Mouse (Mus musculus): ENCODE measurements around the gene Tnpo1. TPM values are rescaled to one million over a fixed set of nuclear protein-coding genes. Genes with fewer than 3 reads are reported as not detected.

Tnpo1 gene
- polyA plus RNA-seq, 1 experiment from 2014 or later, result 63.5 TPM

DNA sequence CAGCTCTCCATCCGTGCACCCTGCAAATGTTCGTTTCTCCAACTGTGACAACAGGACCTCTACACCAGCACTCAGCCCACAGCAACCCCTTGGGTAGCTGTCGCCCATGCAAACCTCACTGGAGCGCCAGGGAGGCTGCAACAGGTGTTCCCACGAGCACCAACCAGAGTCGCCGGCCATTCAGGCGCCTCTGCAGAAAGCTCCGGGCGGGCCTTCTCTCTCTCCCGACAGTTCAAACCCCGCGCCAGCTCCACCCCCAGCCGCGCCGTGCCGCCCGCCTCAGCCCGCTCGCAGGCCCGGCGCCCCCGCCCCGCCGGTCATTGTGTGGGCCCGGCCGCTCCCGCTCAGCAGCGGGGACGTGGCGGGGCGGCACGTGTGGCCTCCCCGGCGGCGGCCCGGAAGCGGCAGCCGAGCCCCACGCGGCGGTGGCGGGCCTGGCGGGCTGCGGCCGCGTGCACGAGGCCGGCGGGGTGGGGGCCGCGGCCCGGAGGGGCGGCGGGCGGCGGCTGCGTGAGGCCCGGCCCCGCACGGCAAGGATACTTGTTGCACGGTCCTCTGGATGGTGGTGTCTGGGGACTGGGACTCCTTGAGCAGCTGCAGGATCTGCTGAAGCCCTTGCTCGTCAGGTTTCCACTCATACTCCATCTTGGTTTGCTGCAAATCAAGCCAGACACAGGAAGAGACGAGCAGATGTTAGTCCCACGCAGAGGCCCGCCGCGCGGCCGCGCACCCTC, 35.9 kb downstream of the Tnpo1 start:
- peak overlapping the region; percentile 82 for H3K9ac ChIP-seq (replicated peaks; ENCODE audit: low read length)
- H3K4me3 ChIP-seq (replicated peaks; ENCODE audit: low read depth, low read length), result peak overlapping the region; percentile 78
- WGBS, result under 1% methylated on average over 69 of the region's 71 CpGs
- peak overlapping the region; percentile 92 for H3K4me2 ChIP-seq (ENCODE audit: low read length)
- H3K4me1 ChIP-seq (ENCODE audit: control insufficient read depth, insufficient read depth, low read length), result peaks cover 27% of the 10 kb centered on the region
- peak overlapping the region; percentile 89 for H3K27ac ChIP-seq (replicated peaks; ENCODE audit: low read depth, low read length)
- H3K27me3 ChIP-seq (ENCODE audit: control insufficient read depth, insufficient read depth, low read length), result no peaks in the 10 kb centered on the region
- H3K9me3 ChIP-seq (ENCODE audit: control insufficient read depth, low read length), result no peaks in the 10 kb centered on the region
- peak; percentile 70 for ATAC-seq (ENCODE audit: low FRiP score, low TSS enrichment)
- DNase-seq, result peak; percentile 69
- peaks cover 29% of the 10 kb centered on the region for H3K36me3 ChIP-seq (ENCODE audit: control insufficient read depth, insufficient read depth, low read length)

DNA sequence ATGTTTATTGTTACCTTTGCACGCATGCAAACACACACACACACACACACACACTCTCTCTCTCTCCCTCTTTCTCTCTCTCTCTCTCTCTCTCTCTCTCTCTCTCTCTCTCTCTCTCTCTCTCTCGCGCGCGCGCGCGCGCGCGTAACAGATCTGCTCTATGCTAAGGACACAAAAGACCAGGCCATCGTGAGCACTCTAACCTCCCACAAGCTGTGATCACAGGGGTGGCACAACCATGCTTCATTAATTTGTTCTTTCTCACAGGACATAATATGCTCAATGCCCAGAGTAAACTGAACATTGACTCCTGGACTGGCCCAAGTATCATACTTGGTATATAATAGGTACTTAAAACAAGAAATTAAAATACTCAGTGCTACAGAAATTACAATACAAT, 37.0 kb downstream of the Tnpo1 start:
- ATAC-seq (ENCODE audit: low FRiP score, low TSS enrichment) (no peak), DNase-seq (peak; percentile 31)
- H3K27ac ChIP-seq (replicated peaks; ENCODE audit: low read depth, low read length), result no peak overlapping the region
- peaks cover 40% of the 10 kb centered on the region for H3K36me3 ChIP-seq (ENCODE audit: control insufficient read depth, insufficient read depth, low read length)
- no peak overlapping the region for H3K4me3 ChIP-seq (replicated peaks; ENCODE audit: low read depth, low read length)
- no peaks in the 10 kb centered on the region for H3K9me3 ChIP-seq (ENCODE audit: control insufficient read depth, low read length)
- peaks cover 23% of the 10 kb centered on the region for H3K4me1 ChIP-seq (ENCODE audit: control insufficient read depth, insufficient read depth, low read length)
- H3K9ac ChIP-seq (replicated peaks; ENCODE audit: low read length), result no peak overlapping the region
- H3K27me3 ChIP-seq (ENCODE audit: control insufficient read depth, insufficient read depth, low read length), result no peaks in the 10 kb centered on the region
- 31% methylated on average over 11 of the region's 12 CpGs for WGBS
- peak overlapping the region; percentile 24; the same call in 1 of the 2 replicates for H3K4me2 ChIP-seq (ENCODE audit: low read length)

DNA sequence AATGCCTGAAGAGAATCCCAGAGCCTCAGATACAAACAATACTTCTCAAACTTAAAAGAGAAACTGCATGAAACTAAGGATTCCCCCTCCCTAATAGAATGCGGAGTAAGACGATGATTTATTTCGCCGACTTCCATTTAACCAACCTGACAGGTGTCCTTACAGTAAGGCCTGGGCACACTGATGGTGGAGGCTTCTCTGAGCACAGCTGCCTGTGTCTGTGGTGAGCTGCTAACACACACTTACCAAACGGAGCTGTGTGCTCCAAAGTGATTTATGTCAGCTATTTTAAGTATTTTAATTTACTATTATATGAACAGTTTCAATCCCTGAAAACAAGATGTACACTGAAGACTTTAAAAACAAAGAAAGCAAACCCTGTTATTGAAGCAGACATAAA, 42.4 kb downstream of the Tnpo1 start:
- 94% methylated on average over 5 of the region's 5 CpGs for WGBS
- no peak overlapping the region for H3K9ac ChIP-seq (replicated peaks; ENCODE audit: low read length)
- no peak overlapping the region for H3K4me3 ChIP-seq (replicated peaks; ENCODE audit: low read depth, low read length)
- H3K9me3 ChIP-seq (ENCODE audit: control insufficient read depth, low read length), result no peaks in the 10 kb centered on the region
- no peak overlapping the region for H3K27ac ChIP-seq (replicated peaks; ENCODE audit: low read depth, low read length)
- no peak for DNase-seq
- no peak for ATAC-seq (ENCODE audit: low FRiP score, low TSS enrichment)
- no peaks in the 10 kb centered on the region for H3K4me1 ChIP-seq (ENCODE audit: control insufficient read depth, insufficient read depth, low read length)
- no peak overlapping the region for H3K4me2 ChIP-seq (ENCODE audit: low read length)
- no peaks in the 10 kb centered on the region for H3K27me3 ChIP-seq (ENCODE audit: control insufficient read depth, insufficient read depth, low read length)
- H3K36me3 ChIP-seq (ENCODE audit: control insufficient read depth, insufficient read depth, low read length), result peaks cover 72% of the 10 kb centered on the region

DNA sequence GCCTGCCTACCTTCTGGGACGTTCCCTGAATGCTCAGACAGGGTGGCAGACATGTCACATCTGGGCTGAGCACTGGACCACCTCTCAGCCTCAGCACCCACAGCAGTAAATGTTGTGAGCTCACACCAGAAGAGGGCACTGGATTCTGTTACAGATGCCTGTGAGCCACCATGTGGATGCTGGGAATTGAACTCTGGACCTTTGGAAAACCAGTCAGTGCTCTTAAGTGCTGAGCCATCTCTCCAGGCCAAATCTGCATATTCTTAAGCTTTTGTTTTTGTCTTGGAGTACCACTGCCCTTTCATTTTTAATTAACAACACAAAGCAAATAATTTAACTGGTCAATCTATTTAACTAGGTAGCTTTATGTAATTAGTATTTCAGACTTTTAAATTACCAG, 44.2 kb downstream of the Tnpo1 start:
- Histone ChIP-seq H3K36me3 (ENCODE audit: control insufficient read depth, insufficient read depth, low read length) (peaks cover 75% of the 10 kb centered on the region), H3K4me1 (ENCODE audit: control insufficient read depth, insufficient read depth, low read length) (no peaks in the 10 kb centered on the region), H3K9me3 (ENCODE audit: control insufficient read depth, low read length) (no peaks in the 10 kb centered on the region), H3K4me2 (ENCODE audit: low read length) (no peak overlapping the region), H3K4me3 (replicated peaks; ENCODE audit: low read depth, low read length) (no peak overlapping the region), H3K27ac (replicated peaks; ENCODE audit: low read depth, low read length) (no peak overlapping the region), H3K27me3 (ENCODE audit: control insufficient read depth, insufficient read depth, low read length) (no peaks in the 10 kb centered on the region), H3K9ac (replicated peaks; ENCODE audit: low read length) (no peak overlapping the region)
- ATAC-seq (ENCODE audit: low FRiP score, low TSS enrichment) (no peak), DNase-seq (no peak)
- 88% methylated on average over 1 of the region's 1 CpGs for WGBS

DNA sequence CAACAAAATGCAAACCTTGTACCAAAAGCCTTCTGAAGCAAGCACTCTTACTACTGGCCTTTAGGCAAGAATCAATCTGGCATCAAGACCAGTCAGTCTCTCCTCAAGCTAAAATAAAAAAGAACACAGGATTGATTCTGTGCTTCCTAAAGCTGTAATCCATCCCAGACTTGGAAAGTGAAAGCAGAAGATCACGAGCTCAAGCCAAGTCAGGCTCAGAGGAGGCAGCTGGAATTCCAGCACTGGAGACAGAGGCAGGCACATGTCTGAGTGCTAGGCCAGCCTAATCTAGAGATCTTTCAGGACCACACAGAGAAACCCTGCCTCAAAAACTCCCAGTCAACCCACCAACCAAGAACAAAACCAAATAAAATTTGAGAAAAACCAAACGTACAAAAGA, 45.8 kb downstream of the Tnpo1 start:
- H3K36me3 ChIP-seq (ENCODE audit: control insufficient read depth, insufficient read depth, low read length), result peaks cover 65% of the 10 kb centered on the region
- H3K4me2 ChIP-seq (ENCODE audit: low read length), result no peak overlapping the region
- no peaks in the 10 kb centered on the region for H3K9me3 ChIP-seq (ENCODE audit: control insufficient read depth, low read length)
- WGBS, result 72% methylated on average over 2 of the region's 2 CpGs
- DNase-seq (no peak), ATAC-seq (ENCODE audit: low FRiP score, low TSS enrichment) (no peak)
- no peaks in the 10 kb centered on the region for H3K4me1 ChIP-seq (ENCODE audit: control insufficient read depth, insufficient read depth, low read length)
- no peak overlapping the region for H3K9ac ChIP-seq (replicated peaks; ENCODE audit: low read length)
- no peak overlapping the region for H3K4me3 ChIP-seq (replicated peaks; ENCODE audit: low read depth, low read length)
- no peaks in the 10 kb centered on the region for H3K27me3 ChIP-seq (ENCODE audit: control insufficient read depth, insufficient read depth, low read length)
- no peak overlapping the region for H3K27ac ChIP-seq (replicated peaks; ENCODE audit: low read depth, low read length)

DNA sequence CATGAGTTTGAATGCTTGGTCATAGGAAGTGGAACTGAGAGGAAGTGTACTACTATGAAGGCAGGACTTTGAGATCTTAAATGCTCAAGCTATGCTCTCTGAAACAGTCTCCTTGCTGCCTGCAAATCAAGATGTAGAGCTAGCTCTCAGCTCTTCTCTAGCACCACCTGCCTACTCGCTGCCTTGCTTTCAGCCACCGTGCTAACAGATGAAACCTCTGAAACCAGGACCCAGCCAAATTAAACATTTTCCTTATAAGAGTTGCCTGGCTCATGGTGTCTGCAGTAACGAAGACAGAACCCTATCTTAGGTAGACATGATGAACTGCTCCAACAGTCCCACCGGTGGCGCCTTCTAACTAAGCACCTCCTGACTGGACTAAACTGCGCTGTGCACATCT, 46.8 kb downstream of the Tnpo1 start:
- no peak overlapping the region for H3K4me3 ChIP-seq (replicated peaks; ENCODE audit: low read depth, low read length)
- no peaks in the 10 kb centered on the region for H3K9me3 ChIP-seq (ENCODE audit: control insufficient read depth, low read length)
- H3K27ac ChIP-seq (replicated peaks; ENCODE audit: low read depth, low read length), result no peak overlapping the region
- ATAC-seq (ENCODE audit: low FRiP score, low TSS enrichment) (no peak), DNase-seq (no peak)
- H3K36me3 ChIP-seq (ENCODE audit: control insufficient read depth, insufficient read depth, low read length), result peaks cover 63% of the 10 kb centered on the region
- no peak overlapping the region for H3K4me2 ChIP-seq (ENCODE audit: low read length)
- WGBS, result 97% methylated on average over 6 of the region's 6 CpGs
- no peaks in the 10 kb centered on the region for H3K27me3 ChIP-seq (ENCODE audit: control insufficient read depth, insufficient read depth, low read length)
- H3K4me1 ChIP-seq (ENCODE audit: control insufficient read depth, insufficient read depth, low read length), result no peaks in the 10 kb centered on the region
- no peak overlapping the region for H3K9ac ChIP-seq (replicated peaks; ENCODE audit: low read length)

DNA sequence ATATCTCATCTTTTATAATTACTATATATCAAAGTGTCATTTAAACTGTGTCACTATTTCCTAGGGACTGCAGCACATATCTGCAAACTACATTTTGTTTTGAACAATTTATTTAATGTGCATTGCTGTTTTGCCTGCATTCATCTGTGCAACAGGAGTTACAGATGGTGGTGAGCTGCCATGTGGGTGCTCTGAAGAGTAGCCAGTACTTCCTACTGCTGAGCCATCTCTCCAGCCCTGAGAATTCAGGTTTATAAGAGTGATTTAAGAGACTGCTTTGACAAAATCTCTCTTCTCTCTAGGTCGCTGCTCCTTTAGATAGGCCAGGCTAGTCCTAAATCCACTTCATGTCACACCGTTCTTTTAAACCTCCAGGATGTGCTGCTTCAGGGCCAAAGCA, 49.0 kb downstream of the Tnpo1 start:
- WGBS, result 93% methylated on average over 2 of the region's 2 CpGs
- Histone ChIP-seq H3K4me3 (replicated peaks; ENCODE audit: low read depth, low read length) (no peak overlapping the region), H3K4me2 (ENCODE audit: low read length) (no peak overlapping the region), H3K9ac (replicated peaks; ENCODE audit: low read length) (no peak overlapping the region), H3K4me1 (ENCODE audit: control insufficient read depth, insufficient read depth, low read length) (peaks cover 15% of the 10 kb centered on the region; the same call in 1 of the 2 replicates), H3K36me3 (ENCODE audit: control insufficient read depth, insufficient read depth, low read length) (peaks cover 57% of the 10 kb centered on the region), H3K27ac (replicated peaks; ENCODE audit: low read depth, low read length) (no peak overlapping the region), H3K9me3 (ENCODE audit: control insufficient read depth, low read length) (no peaks in the 10 kb centered on the region), H3K27me3 (ENCODE audit: control insufficient read depth, insufficient read depth, low read length) (no peaks in the 10 kb centered on the region)
- DNase-seq (no peak), ATAC-seq (ENCODE audit: low FRiP score, low TSS enrichment) (no peak)

DNA sequence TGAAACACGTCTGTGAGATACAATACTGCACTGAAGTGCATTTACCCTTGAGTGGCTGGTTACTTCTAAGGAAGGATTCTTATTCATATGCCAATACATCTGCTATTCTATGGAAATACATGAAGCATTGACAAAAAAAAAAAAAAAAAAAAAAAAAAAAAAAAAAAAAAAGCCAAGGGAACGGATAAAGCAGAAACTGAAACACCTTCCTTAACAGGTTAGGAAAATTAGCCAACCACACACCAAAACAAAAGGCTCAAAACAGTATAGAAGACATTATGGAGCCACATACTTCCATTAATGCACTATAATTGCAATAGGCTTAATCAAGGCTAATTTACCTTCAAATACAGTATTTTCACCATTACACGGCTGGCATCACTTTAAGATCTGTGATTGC, 51.5 kb downstream of the Tnpo1 start:
- Histone ChIP-seq H3K4me3 (replicated peaks; ENCODE audit: low read depth, low read length) (no peak overlapping the region), H3K36me3 (ENCODE audit: control insufficient read depth, insufficient read depth, low read length) (peaks cover 68% of the 10 kb centered on the region), H3K9me3 (ENCODE audit: control insufficient read depth, low read length) (no peaks in the 10 kb centered on the region), H3K27ac (replicated peaks; ENCODE audit: low read depth, low read length) (no peak overlapping the region), H3K4me2 (ENCODE audit: low read length) (no peak overlapping the region), H3K4me1 (ENCODE audit: control insufficient read depth, insufficient read depth, low read length) (peaks cover 18% of the 10 kb centered on the region; the same call in 1 of the 2 replicates), H3K9ac (replicated peaks; ENCODE audit: low read length) (no peak overlapping the region), H3K27me3 (ENCODE audit: control insufficient read depth, insufficient read depth, low read length) (no peaks in the 10 kb centered on the region)
- no peak for ATAC-seq (ENCODE audit: low FRiP score, low TSS enrichment)
- 83% methylated on average over 3 of the region's 3 CpGs for WGBS
- no peak for DNase-seq

DNA sequence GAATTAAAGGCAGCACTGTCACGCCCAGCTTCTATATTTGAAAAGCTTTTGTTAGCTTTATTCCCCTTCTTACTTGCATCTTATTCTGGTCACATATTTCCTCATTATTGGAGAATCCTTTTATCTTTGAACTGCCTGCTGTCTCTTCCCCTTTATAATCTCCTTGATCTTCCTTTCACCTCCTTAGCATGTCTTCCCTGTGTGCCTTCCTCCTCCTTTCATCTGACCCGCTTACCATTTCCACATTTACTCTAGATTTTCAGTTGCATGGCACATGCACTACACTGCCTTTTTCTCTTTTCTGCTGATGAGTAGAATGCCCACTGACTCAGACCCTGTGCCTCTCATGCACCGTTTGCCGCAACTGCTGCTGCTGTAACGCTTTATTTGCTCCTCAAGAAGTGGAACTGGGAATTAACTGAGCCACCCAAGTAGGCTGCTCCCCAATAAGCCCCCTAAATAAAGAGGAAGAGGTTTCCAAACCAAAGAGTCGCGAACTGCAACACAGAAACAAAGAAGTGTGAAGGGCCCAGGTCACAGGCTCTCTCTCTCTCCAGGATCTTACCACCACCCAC, 53.8 kb downstream of the Tnpo1 start:
- H3K4me2 ChIP-seq (ENCODE audit: low read length), result no peak overlapping the region
- no peaks in the 10 kb centered on the region for H3K27me3 ChIP-seq (ENCODE audit: control insufficient read depth, insufficient read depth, low read length)
- 18% methylated on average over 7 of the region's 7 CpGs for WGBS
- DNase-seq (peak; percentile 49), ATAC-seq (ENCODE audit: low FRiP score, low TSS enrichment) (no peak)
- H3K36me3 ChIP-seq (ENCODE audit: control insufficient read depth, insufficient read depth, low read length), result peaks cover 77% of the 10 kb centered on the region
- H3K9ac ChIP-seq (replicated peaks; ENCODE audit: low read length), result no peak overlapping the region
- peak overlapping the region; percentile 68 for H3K27ac ChIP-seq (replicated peaks; ENCODE audit: low read depth, low read length)
- H3K4me1 ChIP-seq (ENCODE audit: control insufficient read depth, insufficient read depth, low read length), result peaks cover 18% of the 10 kb centered on the region; the same call in 1 of the 2 replicates
- H3K9me3 ChIP-seq (ENCODE audit: control insufficient read depth, low read length), result no peaks in the 10 kb centered on the region
- H3K4me3 ChIP-seq (replicated peaks; ENCODE audit: low read depth, low read length), result no peak overlapping the region
